Comparison of ENCODE assay signal across 7 mouse cellular contexts in the genomic region with DNA sequence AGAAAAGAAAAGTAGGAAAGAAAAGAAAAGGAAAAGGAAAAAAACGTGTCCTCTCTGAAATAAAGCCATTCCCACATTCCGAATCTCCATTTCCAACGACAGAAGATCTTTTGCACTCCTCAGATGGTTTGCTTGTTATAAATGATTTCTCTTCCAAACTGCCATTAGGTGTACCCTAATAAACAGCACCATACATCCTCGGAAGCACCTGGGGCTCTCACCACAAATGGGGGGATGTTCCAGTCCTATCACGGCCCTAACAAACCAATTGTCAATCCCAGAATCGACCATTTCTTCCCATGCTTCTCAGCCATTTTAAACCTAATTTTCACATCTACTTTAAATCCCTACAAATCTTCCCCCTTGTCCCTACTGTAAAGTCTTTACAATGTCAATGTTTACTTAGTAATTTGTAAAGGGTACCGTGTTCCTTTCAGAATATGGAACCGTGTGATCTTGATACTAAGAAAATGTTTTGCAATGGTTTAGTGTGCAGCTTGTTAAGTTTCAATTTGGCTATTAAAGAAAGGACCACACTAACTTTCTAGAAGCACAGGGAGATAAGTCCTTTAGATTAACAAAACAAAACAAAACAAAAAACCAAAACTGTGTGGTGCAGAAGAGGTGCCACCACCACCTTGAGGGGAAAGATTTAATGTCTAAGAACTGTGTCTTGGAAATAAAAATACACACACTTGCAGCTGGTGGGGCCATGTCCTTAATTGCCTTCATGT.
DNase-seq lines count a peak whose midpoint lies in the region; ATAC-seq and TF ChIP-seq lines count a peak whose summit lies in the region.

No protein-coding gene starts in this region.

- no peaks in the 10 kb centered on the region for H3K27me3 ChIP-seq in lung, postnatal 0 days (replicated peaks; ENCODE audit: insufficient read depth, low read length)
- no peaks in the 10 kb centered on the region for H3K27me3 ChIP-seq in limb, embryonic 13.5 days
- H3K27me3 ChIP-seq in stomach, embryonic 14.5 days (ENCODE audit: control insufficient read depth, insufficient read depth, low read length), result no peaks in the 10 kb centered on the region

- peak overlapping the region; percentile 57 for H3K4me2 ChIP-seq in lung, postnatal 0 days (replicated peaks; ENCODE audit: low read depth, low read length)
- peak overlapping the region; percentile 64 for H3K4me2 ChIP-seq in limb, embryonic 13.5 days (replicated peaks)
- H3K4me2 ChIP-seq in stomach, embryonic 14.5 days (replicated peaks; ENCODE audit: low read depth, low read length), result peak overlapping the region; percentile 48

- peak overlapping the region; percentile 46 for H3K9ac ChIP-seq in lung, postnatal 0 days (replicated peaks; ENCODE audit: low read depth)
- peak overlapping the region; percentile 64 for H3K9ac ChIP-seq in limb, embryonic 13.5 days
- H3K9ac ChIP-seq in stomach, embryonic 14.5 days (replicated peaks; ENCODE audit: low read depth, low read length), result peak overlapping the region; percentile 34

- peak overlapping the region; percentile 41 for H3K4me3 ChIP-seq in lung, postnatal 0 days (ENCODE audit: low read depth, low read length)
- peak overlapping the region; percentile 17; the same call in 1 of the 2 replicates for H3K4me3 ChIP-seq in embryonic fibroblast, embryonic 13.5 days (ENCODE audit: insufficient read depth, low read length)
- H3K4me3 ChIP-seq in limb, embryonic 13.5 days, result peak overlapping the region; percentile 39
- peak overlapping the region; percentile 31; the same call in 1 of the 2 replicates for H3K4me3 ChIP-seq in stomach, embryonic 14.5 days (ENCODE audit: low read depth, low read length)

- no peaks in the 10 kb centered on the region for H3K9me3 ChIP-seq in lung, postnatal 0 days (ENCODE audit: low read length)
- no peaks in the 10 kb centered on the region for H3K9me3 ChIP-seq in limb, embryonic 13.5 days
- no peaks in the 10 kb centered on the region for H3K9me3 ChIP-seq in stomach, embryonic 14.5 days (ENCODE audit: control insufficient read depth, low read depth, low read length)

- TF ChIP-seq EP300 in lung, postnatal 0 days (IDR thresholded peaks at IDR 0.05), result peak; percentile 39; the same call in 1 of the 2 replicates

- WGBS in lung, postnatal 0 days, result 20% methylated on average over 8 of the region's 8 CpGs
- 23% methylated on average over 8 of the region's 8 CpGs for WGBS in limb, embryonic 13.5 days
- WGBS in stomach, embryonic 14.5 days, result 22% methylated on average over 8 of the region's 8 CpGs

- peak; percentile 57 for DNase-seq in lung, postnatal 0 days (ENCODE audit: low spot score)
- DNase-seq in lung, postnatal 10 days, result no peak
- DNase-seq in right cerebral cortex, postnatal 14 days, result no peak

- TF ChIP-seq POLR2A in embryonic fibroblast, embryonic 13.5 days (IDR thresholded peaks at IDR 0.05; ENCODE audit: low read depth, low read length), result no peak

- ATAC-seq in lung, postnatal 0 days, result no peak
- ATAC-seq in limb, embryonic 13.5 days (ENCODE audit: low FRiP score, low read depth), result no peak
- no peak for ATAC-seq in stomach, embryonic 14.5 days (ENCODE audit: insufficient number of reproducible peaks, insufficient read depth, low FRiP score, low read depth)
- ATAC-seq in activated CD4-positive, CD25-positive, alpha-beta regulatory T cell, adult 4 months, result no peak

- H3K27ac ChIP-seq in lung, postnatal 0 days (ENCODE audit: low read length), result peak overlapping the region; percentile 90
- peak overlapping the region; percentile 96 for H3K27ac ChIP-seq in embryonic fibroblast, embryonic 13.5 days (ENCODE audit: insufficient read depth, low read length)
- H3K27ac ChIP-seq in limb, embryonic 13.5 days, result peak overlapping the region; percentile 88
- peak overlapping the region; percentile 91 for H3K27ac ChIP-seq in stomach, embryonic 14.5 days (ENCODE audit: low read length)

- no peak; the same call in 1 of the 2 replicates for TF ChIP-seq CTCF in lung, postnatal 0 days (IDR thresholded peaks at IDR 0.05)
- TF ChIP-seq CTCF in embryonic fibroblast, embryonic 13.5 days (IDR thresholded peaks at IDR 0.05; ENCODE audit: borderline replicate concordance, insufficient read depth, low read length), result no peak

- H3K4me1 ChIP-seq in lung, postnatal 0 days (ENCODE audit: insufficient read depth, low read depth, low read length), result no peaks in the 10 kb centered on the region; the same call in 1 of the 2 replicates
- H3K4me1 ChIP-seq in embryonic fibroblast, embryonic 13.5 days (ENCODE audit: control insufficient read depth, insufficient read depth, low read length), result peaks cover 10% of the 10 kb centered on the region
- H3K4me1 ChIP-seq in limb, embryonic 13.5 days, result peaks cover 28% of the 10 kb centered on the region
- peaks cover 12% of the 10 kb centered on the region for H3K4me1 ChIP-seq in stomach, embryonic 14.5 days (ENCODE audit: control insufficient read depth, insufficient read depth, low read length)

- no peaks in the 10 kb centered on the region for H3K36me3 ChIP-seq in lung, postnatal 0 days (ENCODE audit: insufficient read depth, low read length)
- no peaks in the 10 kb centered on the region for H3K36me3 ChIP-seq in limb, embryonic 13.5 days
- H3K36me3 ChIP-seq in stomach, embryonic 14.5 days (ENCODE audit: control insufficient read depth, insufficient read depth, low read length), result no peaks in the 10 kb centered on the region
